Mouse (Mus musculus) regulatory T cell (primary cell): ENCODE results near the gene Pla2r1.

Experiments
- in situ Hi-C: fragments of 300-600 bp; cut with MboI, MseI; formaldehyde crosslinking; loops from one replicate; pipeline ENCODE4 v1.15.1; 2025; ENCODE audit warnings: high pct_unique_total_duplicates

Pla2r1 gene

GRCm38 (mm10) chr2:60552902-60553682 is at the start of gene Pla2r1:
Gene Pla2r1 (minus strand): TSS chr2:60553308.
- in situ Hi-C loops: no loop called here

DNA sequence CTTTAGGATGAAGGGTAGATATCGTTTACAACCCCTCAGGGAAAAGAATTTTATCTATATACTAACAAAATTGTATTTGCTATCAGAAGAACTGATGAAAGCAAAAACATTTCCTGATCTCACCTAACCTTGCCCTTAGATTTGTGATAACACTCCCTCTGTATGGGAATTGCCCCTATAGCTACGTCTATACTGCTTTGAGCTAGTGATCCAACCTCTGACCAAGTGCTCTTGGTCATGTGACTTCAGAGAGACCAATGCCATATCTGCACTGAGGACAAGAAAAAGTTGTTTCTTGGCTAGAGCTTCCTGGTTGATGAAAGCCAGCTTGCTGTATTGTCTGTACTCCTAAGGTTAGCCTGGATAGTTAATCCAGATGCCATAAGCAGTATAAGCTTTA is 48.2 kb upstream of the Pla2r1 start:
- in situ Hi-C loops: no loop called here

DNA sequence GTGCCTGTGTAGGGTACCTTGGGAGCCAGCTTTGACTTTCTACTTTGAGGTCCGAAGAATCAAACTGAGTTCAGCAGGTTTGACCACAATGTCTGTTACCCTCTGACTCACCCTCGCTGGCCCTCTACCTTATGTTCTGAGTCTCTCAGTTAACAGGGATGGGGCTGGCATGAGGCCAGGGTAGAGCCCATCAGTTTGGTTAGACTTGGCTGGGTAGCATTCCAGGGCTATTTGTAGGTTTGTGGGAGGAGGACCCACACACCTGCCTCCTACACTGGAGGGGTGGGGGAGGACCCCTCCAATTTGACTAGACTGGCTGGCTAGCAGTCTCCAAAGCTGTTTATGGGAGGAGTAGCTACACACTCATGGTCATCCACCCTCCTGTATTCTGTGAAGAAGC is 47.8 kb upstream of the Pla2r1 start:
- in situ Hi-C loops: no loop called here

- in situ Hi-C loops: no loop called here
Measured at GRCm38 (mm10) chr2:60583416-60583815, 30.3 kb upstream of the Pla2r1 start.

GRCm38 (mm10) chr2:60554561-60554960 is 1.5 kb upstream of the Pla2r1 start:
- in situ Hi-C loops: no loop called here

DNA sequence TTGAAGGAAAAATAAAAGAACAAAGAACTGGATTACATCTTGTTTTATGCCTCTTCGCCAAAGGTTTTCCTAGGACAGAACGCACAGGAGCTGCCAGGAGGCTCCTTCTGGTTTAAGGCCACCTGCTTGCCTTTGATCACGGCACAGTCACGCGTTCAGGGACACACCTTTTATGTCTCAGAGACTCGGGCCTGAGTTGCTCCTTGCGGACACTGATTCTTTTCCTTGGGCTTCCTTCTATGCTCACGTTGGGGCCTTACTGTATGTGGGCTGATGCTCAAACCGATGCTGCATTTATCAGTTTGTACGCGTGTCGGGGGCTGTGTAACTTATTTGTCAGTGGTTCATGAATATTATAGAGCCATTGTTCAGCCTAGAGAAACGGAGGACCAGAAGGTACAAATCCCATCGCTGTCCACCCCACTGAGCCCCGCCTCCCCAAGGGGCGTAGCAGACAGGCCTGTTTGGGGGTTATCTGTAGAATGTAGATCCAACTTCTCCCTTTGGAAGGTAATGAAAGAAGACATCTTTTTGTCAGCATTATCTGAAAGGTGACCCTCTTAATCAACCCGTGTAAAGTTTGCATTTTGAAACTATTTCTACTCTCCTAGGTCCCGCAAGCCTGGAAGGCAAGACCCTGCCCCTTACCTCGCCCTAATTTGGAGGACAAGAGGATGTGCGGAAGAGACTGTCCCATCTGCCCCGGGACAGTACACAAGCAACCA is 769 bp downstream of the Pla2r1 start:
- in situ Hi-C loops: no loop called here

DNA sequence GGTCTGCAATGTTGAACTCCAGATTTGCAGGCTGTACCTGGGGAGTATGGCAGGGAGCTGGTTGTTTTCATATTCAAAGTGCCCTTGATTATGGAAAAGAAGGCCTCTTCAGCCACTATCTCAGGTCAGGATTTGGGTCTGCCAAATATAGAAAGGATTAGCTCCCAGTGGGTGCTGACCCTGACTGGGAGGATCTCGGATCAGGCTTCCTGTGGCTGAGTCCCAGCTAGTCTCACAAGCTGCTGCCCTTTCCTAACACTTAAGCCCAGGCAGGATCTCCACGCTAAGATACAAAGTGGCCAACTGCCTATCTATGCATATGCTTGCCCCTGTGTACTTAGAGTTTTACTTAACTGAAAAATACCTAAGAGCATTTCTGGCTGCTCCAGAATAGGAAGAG is 1.4 kb downstream of the Pla2r1 start:
- in situ Hi-C loops: no loop called here

GRCm38 (mm10) chr2:60550521-60550920 is 2.6 kb downstream of the Pla2r1 start:
- in situ Hi-C loops: no loop called here

DNA sequence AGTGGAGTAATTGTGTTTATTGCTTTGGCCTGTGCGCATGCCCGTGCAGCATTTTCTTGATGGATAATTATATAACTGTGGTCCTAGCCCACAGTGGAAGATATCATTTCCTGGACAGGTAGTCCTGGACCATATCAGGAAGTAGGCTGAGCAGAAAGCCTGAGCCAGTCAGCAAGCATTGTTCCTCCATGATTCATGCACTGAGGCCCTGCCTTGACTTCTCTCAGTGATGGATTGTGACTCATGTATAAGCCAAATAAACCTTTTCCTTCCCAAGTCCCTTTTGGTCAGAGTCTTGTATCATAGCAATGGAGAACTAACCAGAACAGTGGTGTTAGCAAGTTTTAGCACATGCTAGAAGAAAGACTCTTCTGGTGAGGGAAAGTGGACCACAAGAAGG is 3.3 kb downstream of the Pla2r1 start:
- in situ Hi-C loops: no loop called here

GRCm38 (mm10) chr2:60546082-60546481 is 7.0 kb downstream of the Pla2r1 start:
- in situ Hi-C loops: no loop called here

DNA sequence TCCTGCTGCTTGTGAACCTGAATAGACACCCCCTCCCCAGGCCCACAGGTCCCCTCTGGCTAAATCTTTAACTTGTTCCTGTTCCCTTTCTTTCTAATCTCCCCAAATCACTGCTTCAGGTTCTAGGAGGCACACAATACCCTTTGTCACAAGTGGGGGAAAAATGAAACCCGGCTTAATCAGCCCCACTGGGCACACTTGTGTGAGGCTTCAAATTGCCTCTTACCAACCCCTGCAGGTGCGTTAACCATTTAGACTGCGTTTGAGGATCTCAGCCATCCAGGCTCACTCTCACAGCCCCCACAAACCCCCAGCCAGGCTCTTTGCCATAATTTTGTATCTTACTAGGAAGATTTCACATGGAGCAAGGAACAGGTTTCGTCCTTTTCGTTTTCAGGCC is 9.1 kb downstream of the Pla2r1 start:
- in situ Hi-C loops: no loop called here

GRCm38 (mm10) chr2:60541745-60542144 is 11.4 kb downstream of the Pla2r1 start:
- in situ Hi-C loops: no loop called here

DNA sequence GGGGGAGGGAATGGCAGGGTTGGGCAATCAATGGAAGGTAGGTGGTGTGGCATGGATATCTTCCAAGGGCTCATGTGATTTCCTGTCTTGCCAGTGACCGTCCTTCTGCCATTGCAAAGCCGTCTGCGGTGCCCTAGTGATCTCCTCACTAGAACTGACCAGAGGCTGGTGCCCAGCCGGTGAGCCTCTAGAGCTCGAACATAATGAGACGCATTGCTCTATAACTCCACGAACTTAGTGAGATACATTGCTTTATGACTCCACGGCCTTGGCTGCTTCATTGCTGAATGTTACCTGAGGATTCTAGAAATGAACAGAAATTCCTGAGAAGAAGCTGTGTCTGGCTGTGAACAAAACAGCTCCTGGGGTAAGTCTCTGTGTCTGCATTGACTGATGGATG is 12.8 kb downstream of the Pla2r1 start:
- in situ Hi-C loops: no loop called here

GRCm38 (mm10) chr2:60538710-60539109 is 14.4 kb downstream of the Pla2r1 start:
- in situ Hi-C loops: no loop called here

GRCm38 (mm10) chr2:60538274-60538673 is 14.8 kb downstream of the Pla2r1 start:
- in situ Hi-C loops: no loop called here

- in situ Hi-C loops: no loop called here
Measured at GRCm38 (mm10) chr2:60534755-60535154, 18.4 kb downstream of the Pla2r1 start.

DNA sequence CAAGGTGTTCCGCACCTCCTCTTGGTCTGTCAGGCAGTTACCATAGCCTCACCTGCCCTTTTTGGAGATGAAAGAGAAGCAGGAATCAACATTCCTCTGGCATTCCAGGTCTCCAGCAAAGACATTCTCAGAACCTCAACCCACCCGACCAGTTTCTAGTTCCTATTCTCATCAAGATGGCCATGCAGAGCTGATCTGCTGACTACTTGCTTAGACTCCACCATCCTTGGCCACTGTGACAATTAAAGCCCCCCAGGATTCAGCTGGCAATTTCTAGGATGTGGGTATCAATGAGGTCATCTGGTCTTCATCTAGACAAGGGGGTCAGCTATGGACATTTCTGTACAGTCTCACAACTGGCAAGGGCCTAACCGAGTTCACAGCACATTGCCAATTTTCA is 20.1 kb downstream of the Pla2r1 start:
- in situ Hi-C loops: no loop called here

DNA sequence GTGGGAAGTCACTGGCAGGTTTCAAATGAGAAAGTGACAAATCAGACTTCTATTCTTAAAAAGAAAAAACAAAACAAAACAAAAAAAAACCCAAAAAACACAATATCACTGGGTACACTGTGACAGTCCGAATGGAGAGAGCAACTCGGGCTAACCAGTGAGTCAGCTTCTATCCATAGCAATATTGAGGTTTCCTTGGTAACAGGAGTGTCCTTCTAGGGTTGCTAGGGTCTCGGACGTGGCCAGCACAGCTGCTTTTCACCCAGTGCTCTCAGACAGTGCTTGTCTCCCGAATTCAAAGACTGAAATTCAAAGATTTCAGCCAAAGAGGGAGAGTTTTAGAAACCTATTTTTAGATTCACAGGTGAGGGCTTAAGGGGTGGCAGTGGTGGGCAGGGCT is 20.6 kb downstream of the Pla2r1 start:
- in situ Hi-C loops: no loop called here

- in situ Hi-C loops: no loop called here
Measured at GRCm38 (mm10) chr2:60515817-60516216, 37.3 kb downstream of the Pla2r1 start.

DNA sequence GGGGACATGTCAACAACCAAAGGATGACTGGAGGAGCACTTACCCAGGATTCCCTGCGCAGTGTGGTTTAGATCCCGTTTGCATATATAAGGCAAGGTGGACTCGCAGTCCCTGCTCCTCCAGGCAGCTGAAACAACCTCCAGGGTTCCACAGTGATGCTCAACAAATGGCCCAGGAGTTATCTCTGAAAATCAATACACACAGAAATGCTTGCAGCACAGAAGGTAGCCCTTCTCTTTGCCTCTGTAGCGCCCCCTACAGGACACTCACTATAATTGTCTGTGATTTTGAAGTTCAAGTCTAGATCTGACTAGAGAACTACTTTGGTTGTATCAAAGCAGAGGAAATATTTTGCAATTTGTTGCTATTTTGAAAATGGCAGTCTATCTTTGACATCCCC is 38.2 kb downstream of the Pla2r1 start:
- in situ Hi-C loops: no loop called here

GRCm38 (mm10) chr2:60510718-60511117 is 42.4 kb downstream of the Pla2r1 start:
- in situ Hi-C loops: no loop called here

DNA sequence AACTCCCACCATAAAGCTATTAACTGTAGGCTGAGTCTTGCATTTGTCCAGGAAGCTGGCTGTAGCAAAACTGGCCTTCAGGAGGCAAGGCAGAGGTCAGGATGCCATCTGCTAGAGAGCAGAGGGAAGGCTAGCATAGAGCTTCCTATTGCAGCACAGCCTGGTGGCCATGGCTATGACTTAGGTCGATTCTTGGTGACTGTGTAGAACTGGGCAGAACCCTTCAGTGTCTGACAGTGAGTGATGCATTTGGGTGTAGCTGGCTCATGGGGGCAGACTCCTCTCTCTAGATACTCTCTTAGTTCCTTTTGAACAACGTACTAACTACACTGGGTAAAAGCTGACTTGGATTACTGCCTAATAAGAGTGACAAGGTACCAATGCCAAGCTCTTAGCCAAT is 48.0 kb downstream of the Pla2r1 start:
- in situ Hi-C loops: no loop called here

DNA sequence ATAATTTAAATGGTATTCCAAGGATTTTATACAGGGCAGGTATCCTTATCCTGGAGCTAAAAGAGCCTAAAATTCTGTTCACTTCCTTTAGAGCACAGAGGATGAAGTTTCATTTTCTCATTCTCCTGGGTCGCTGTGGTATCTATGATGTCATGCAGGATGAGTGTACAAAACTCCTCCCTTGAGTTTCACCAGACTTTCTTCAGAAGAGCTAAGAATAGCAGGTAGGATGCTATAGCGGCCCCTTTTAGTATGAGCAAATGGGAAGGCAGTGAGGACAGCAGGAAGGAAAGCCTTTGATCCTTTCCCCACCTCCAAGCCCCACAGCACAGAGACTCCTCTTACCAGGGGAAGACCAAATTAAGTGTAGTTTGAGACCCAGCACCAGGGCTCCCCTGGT is 48.4 kb downstream of the Pla2r1 start:
- in situ Hi-C loops: no loop called here
